Mouse (Mus musculus): ENCODE data around the gene Olfr963. TPM values are rescaled to one million over a fixed set of nuclear protein-coding genes. Genes with fewer than 3 reads are reported as not detected.
"Not testable (repeated sequence)": the region's sequence is repeated elsewhere in the genome, so short reads cannot be mapped to it uniquely, and the experiment has no call there.

Gene Olfr963
- polyA plus RNA-seq, 1 experiment from 2014 or later: not detected

GRCm38 (mm10) chr9:39679280-39679679 lies 12.3 kb downstream of the Olfr963 start:
- Histone ChIP-seq H3K27me3 (no peaks in the 10 kb centered on the region), H3K4me3 (no peak overlapping the region), H3K4me1 (replicated peaks) (no peaks in the 10 kb centered on the region), H3K9me3 (replicated peaks) (no peaks in the 10 kb centered on the region), H3K9ac (no peak overlapping the region), H3K36me3 (no peaks in the 10 kb centered on the region), H3K27ac (no peak overlapping the region), H3K4me2 (no peak overlapping the region)
- WGBS: 54% methylated on average over 2 of the region's 2 CpGs
- no peak for ATAC-seq (replicated peaks; ENCODE audit: insufficient number of reproducible peaks, insufficient read depth, low FRiP score, low read depth)

- 79% methylated on average over 8 of the region's 8 CpGs for WGBS
- H3K27ac ChIP-seq; H3K9ac ChIP-seq; H3K4me1 ChIP-seq (replicated peaks); H3K4me3 ChIP-seq; H3K27me3 ChIP-seq; H3K9me3 ChIP-seq (replicated peaks); ATAC-seq (replicated peaks; ENCODE audit: insufficient number of reproducible peaks, insufficient read depth, low FRiP score, low read depth); H3K36me3 ChIP-seq; H3K4me2 ChIP-seq: not testable (repeated sequence)
Measured at GRCm38 (mm10) chr9:39701123-39701522, 34.1 kb downstream of the Olfr963 start.

GRCm38 (mm10) chr9:39707017-39707416 lies 40.0 kb downstream of the Olfr963 start, which contains the start of gene Olfr149:
TSS of gene Olfr149 (minus strand) at chr9:39707117.
- H3K4me3 ChIP-seq: no peak within 1 kb of the TSS
- no peak within 1 kb of the TSS for H3K4me2 ChIP-seq
- H3K4me1 ChIP-seq (replicated peaks): no peaks in the 10 kb centered on the region; the same call in 1 of the 2 replicates
- no peaks in the 10 kb centered on the region for H3K36me3 ChIP-seq
- H3K27ac ChIP-seq: no peak within 1 kb of the TSS
- H3K27me3 ChIP-seq: no peaks in the 10 kb centered on the region
- no peak within 1 kb of the TSS for H3K9ac ChIP-seq
- H3K9me3 ChIP-seq (replicated peaks): no peaks in the 10 kb centered on the region
- no peak for ATAC-seq (replicated peaks; ENCODE audit: insufficient number of reproducible peaks, insufficient read depth, low FRiP score, low read depth)

- no peak overlapping the region for H3K27ac ChIP-seq
Measured at GRCm38 (mm10) chr9:39708958-39709357, 42.0 kb downstream of the Olfr963 start.

GRCm38 (mm10) chr9:39711053-39711452 lies 44.0 kb downstream of the Olfr963 start, which contains the start of gene Olfr965:
TSS of gene Olfr965 (plus strand) at chr9:39711353.
- Histone ChIP-seq H3K4me2 (no peak within 1 kb of the TSS), H3K4me1 (replicated peaks) (no peaks in the 10 kb centered on the region; the same call in 1 of the 2 replicates), H3K27ac (no peak within 1 kb of the TSS), H3K27me3 (no peaks in the 10 kb centered on the region), H3K36me3 (no peaks in the 10 kb centered on the region), H3K9me3 (replicated peaks) (no peaks in the 10 kb centered on the region), H3K4me3 (no peak within 1 kb of the TSS), H3K9ac (no peak within 1 kb of the TSS)
- ATAC-seq (replicated peaks; ENCODE audit: insufficient number of reproducible peaks, insufficient read depth, low FRiP score, low read depth): no peak

More at GRCm38 (mm10) chr9:39708958-39709357, 42.0 kb downstream of the Olfr963 start:
- Histone ChIP-seq H3K4me2 (no peak overlapping the region), H3K9ac (no peak overlapping the region), H3K9me3 (replicated peaks) (no peaks in the 10 kb centered on the region), H3K36me3 (no peaks in the 10 kb centered on the region), H3K4me1 (replicated peaks) (no peaks in the 10 kb centered on the region; the same call in 1 of the 2 replicates), H3K4me3 (no peak overlapping the region), H3K27me3 (no peaks in the 10 kb centered on the region)
- 41% methylated on average over 3 of the region's 3 CpGs for WGBS
- no peak for ATAC-seq (replicated peaks; ENCODE audit: insufficient number of reproducible peaks, insufficient read depth, low FRiP score, low read depth)

Other genes with a start within 250 kb of the Olfr963 start
- gene Olfr952, start 240.1 kb upstream of the Olfr963 start, polyA plus RNA-seq (2015; fragmentation: Nextera tagmentation; extraction: Ambion mirVana): not detected in 2 replicates
- not detected in 2 replicates for gene Olfr954, start 210.5 kb upstream of the Olfr963 start, polyA plus RNA-seq (2015; fragmentation: Nextera tagmentation; extraction: Ambion mirVana)
- gene Olfr955, start 195.3 kb upstream of the Olfr963 start, polyA plus RNA-seq (2015; fragmentation: Nextera tagmentation; extraction: Ambion mirVana): not detected in 2 replicates
- not detected in 2 replicates for gene Olfr44, start 173.2 kb upstream of the Olfr963 start, polyA plus RNA-seq (2015; fragmentation: Nextera tagmentation; extraction: Ambion mirVana)
- gene Olfr957, start 151.4 kb upstream of the Olfr963 start, polyA plus RNA-seq (2015; fragmentation: Nextera tagmentation; extraction: Ambion mirVana): not detected in 2 replicates
- not detected in 2 replicates for gene Olfr958, start 113.2 kb upstream of the Olfr963 start, polyA plus RNA-seq (2015; fragmentation: Nextera tagmentation; extraction: Ambion mirVana)
- gene Olfr959, start 91.6 kb upstream of the Olfr963 start, polyA plus RNA-seq (2015; fragmentation: Nextera tagmentation; extraction: Ambion mirVana): not detected in 2 replicates
- 8.2 and 11.3 TPM in 2 replicates for gene AW551984, start 62.8 kb upstream of the Olfr963 start, polyA plus RNA-seq (2015; fragmentation: Nextera tagmentation; extraction: Ambion mirVana)
- gene Olfr148, start 56.5 kb upstream of the Olfr963 start, polyA plus RNA-seq (2015; fragmentation: Nextera tagmentation; extraction: Ambion mirVana): not detected in 2 replicates
- gene Olfr960, start 45.8 kb upstream of the Olfr963 start, polyA plus RNA-seq (2015; fragmentation: Nextera tagmentation; extraction: Ambion mirVana): not detected in 2 replicates
- gene Olfr961, start 22.1 kb upstream of the Olfr963 start, polyA plus RNA-seq (2015; fragmentation: Nextera tagmentation; extraction: Ambion mirVana): not detected in 2 replicates
- not detected in 2 replicates for gene Olfr149, start 39.9 kb downstream of the Olfr963 start, polyA plus RNA-seq (2015; fragmentation: Nextera tagmentation; extraction: Ambion mirVana)
- gene Olfr965, start 44.1 kb downstream of the Olfr963 start, polyA plus RNA-seq (2015; fragmentation: Nextera tagmentation; extraction: Ambion mirVana): not detected in 2 replicates
- not detected in 2 replicates for gene Olfr150, start 63.8 kb downstream of the Olfr963 start, polyA plus RNA-seq (2015; fragmentation: Nextera tagmentation; extraction: Ambion mirVana)
- gene Olfr967, start 79.0 kb downstream of the Olfr963 start, polyA plus RNA-seq (2015; fragmentation: Nextera tagmentation; extraction: Ambion mirVana): not detected in 2 replicates
- not detected in 2 replicates for gene Olfr968, start 116.0 kb downstream of the Olfr963 start, polyA plus RNA-seq (2015; fragmentation: Nextera tagmentation; extraction: Ambion mirVana)
- not detected in 2 replicates for gene Olfr969, start 123.7 kb downstream of the Olfr963 start, polyA plus RNA-seq (2015; fragmentation: Nextera tagmentation; extraction: Ambion mirVana)
- not detected in 2 replicates for gene Olfr970, start 141.7 kb downstream of the Olfr963 start, polyA plus RNA-seq (2015; fragmentation: Nextera tagmentation; extraction: Ambion mirVana)
- not detected in 2 replicates for gene Olfr971, start 169.7 kb downstream of the Olfr963 start, polyA plus RNA-seq (2015; fragmentation: Nextera tagmentation; extraction: Ambion mirVana)
- not detected in 2 replicates for gene Olfr972, start 199.2 kb downstream of the Olfr963 start, polyA plus RNA-seq (2015; fragmentation: Nextera tagmentation; extraction: Ambion mirVana)
- not detected in 2 replicates for gene Olfr229, start 240.1 kb downstream of the Olfr963 start, polyA plus RNA-seq (2015; fragmentation: Nextera tagmentation; extraction: Ambion mirVana)